Comparison of ENCODE assay signal across 10 mouse cellular contexts in genomic region chr1:74713859-74714730, GRCm38 (mm10). TPM values are rescaled to one million over a fixed set of nuclear protein-coding genes. Genes with fewer than 3 reads are reported as not detected.
A peak's percentile ranks its signal among the peaks of the same experiment; 100 is the strongest.
DNase-seq lines count a peak whose midpoint lies in the region; ATAC-seq and TF ChIP-seq lines count a peak whose summit lies in the region.
"Had no signal": no experiment of that assay in that cellular context is flagged by ENCODE, and none has a peak within 500 bp of the region (broad histone marks: within the 10 kb centered on the region; RNA-seq: fewer than 3 reads in every experiment).

No protein-coding gene starts in this region.

- H3K27ac ChIP-seq in heart, embryonic 15.5 days, result peak overlapping the region; percentile 69
- H3K27ac ChIP-seq in liver, postnatal 0 days (ENCODE audit: low read depth), result peak overlapping the region; percentile 94

- H3K4me3 ChIP-seq in heart, embryonic 15.5 days, result peak overlapping the region; percentile 65
- peak overlapping the region; percentile 60 for H3K4me3 ChIP-seq in liver, postnatal 0 days (ENCODE audit: low read depth, low read length)
- H3K4me3 ChIP-seq: myocyte had no signal

- H3K27me3 ChIP-seq in heart, embryonic 15.5 days, result no peaks in the 10 kb centered on the region
- no peaks in the 10 kb centered on the region for H3K27me3 ChIP-seq in liver, postnatal 0 days (ENCODE audit: insufficient read depth, low read length)

- H3K4me1 ChIP-seq in heart, embryonic 15.5 days (replicated peaks), result peaks cover 6% of the 10 kb centered on the region
- H3K4me1 ChIP-seq in liver, postnatal 0 days (ENCODE audit: insufficient read depth), result peaks cover 3% of the 10 kb centered on the region; the same call in 1 of the 2 replicates

- 19% methylated on average over 12 of the region's 12 CpGs for whole genome bisulfite sequencing in heart, embryonic 15.5 days
- 24% methylated on average over 12 of the region's 12 CpGs for WGBS in liver, postnatal 0 days (ENCODE audit: insufficient replicate concordance)

- no peak for TF ChIP-seq CTCF in liver, postnatal 0 days (IDR thresholded peaks at IDR 0.05; ENCODE audit: low read depth)

- TF ChIP-seq EP300 in liver, postnatal 0 days (IDR thresholded peaks at IDR 0.05; ENCODE audit: low read depth), result no peak

- no peak for ATAC-seq in heart, embryonic 15.5 days (replicated peaks; ENCODE audit: insufficient number of reproducible peaks, insufficient read depth, low FRiP score, low read depth)
- ATAC-seq in liver, postnatal 0 days, result peak; percentile 29

- H3K36me3 ChIP-seq in heart, embryonic 15.5 days, result no peaks in the 10 kb centered on the region
- no peaks in the 10 kb centered on the region for H3K36me3 ChIP-seq in liver, postnatal 0 days (replicated peaks; ENCODE audit: insufficient read depth, low read length)

- peak overlapping the region; percentile 92 for H3K4me2 ChIP-seq in heart, embryonic 15.5 days
- H3K4me2 ChIP-seq in liver, postnatal 0 days (ENCODE audit: low read depth, low read length), result peak overlapping the region; percentile 85

- H3K9me3 ChIP-seq in heart, embryonic 15.5 days (replicated peaks), result no peaks in the 10 kb centered on the region
- H3K9me3 ChIP-seq in liver, postnatal 0 days (ENCODE audit: low read length), result no peaks in the 10 kb centered on the region

- intact Hi-C loops in heart, postnatal 14 days (cut with DNase I), result loop anchor here (5.0 kb wide), 1 partner anchor 48 kb away; no protein-coding TSS in a partner anchor

- peak; percentile 91 for DNase-seq in heart, adult 11 months
- no peak for DNase-seq in heart, postnatal 14 days
- peak; percentile 28 for DNase-seq in Muller cell, postnatal 12 days (ENCODE audit: inconsistent ontology term)
- DNase-seq in liver, postnatal 0 days, result no peak
- DNase-seq in T-cell, adult 2 months (ENCODE audit: low spot score), result no peak
- DNase-seq in spleen, postnatal 14 days (ENCODE audit: low spot score in 2 of 2), result no peak
- DNase-seq in thymus, adult 18-20 months, result no peak

- peak overlapping the region; percentile 76 for H3K9ac ChIP-seq in heart, embryonic 15.5 days
- H3K9ac ChIP-seq in liver, postnatal 0 days (replicated peaks), result peak overlapping the region; percentile 81

RNA-seq across cellular contexts. Expression of gene Cyp27a1, which starts 0.7 kb away (rescaled TPM):
- total RNA-seq in heart, postnatal 14 days (2021), result 10 to 100 TPM; 10.4 to 17.1 TPM
- 10.7 and 12.1 TPM in 2 replicates for polyA plus RNA-seq in heart, embryonic 15.5 days (2015; fragmentation: Nextera tagmentation; extraction: Ambion mirVana)
- polyA plus RNA-seq in liver, postnatal 0 days (2015; fragmentation: Nextera tagmentation; extraction: Ambion mirVana), result 30.0 and 31.5 TPM in 2 replicates

RNA-seq across cellular contexts. Expression of gene Prkag3, which starts 34.9 kb away (rescaled TPM):
- 1 to 10 TPM; 1.2 TPM for total RNA-seq in heart, postnatal 14 days (2021)
- 3.8 and 4.6 TPM in 2 replicates for polyA plus RNA-seq in heart, embryonic 15.5 days (2015; fragmentation: Nextera tagmentation; extraction: Ambion mirVana)
- polyA plus RNA-seq in liver, postnatal 0 days (2015; fragmentation: Nextera tagmentation; extraction: Ambion mirVana), result 0.04 and 0.11 TPM in 2 replicates
- total RNA-seq: common myeloid progenitor, adult 5-6 weeks had no signal

RNA-seq across cellular contexts. Expression of gene Ttll4, which starts 52.5 kb away (rescaled TPM):
- 10 to 100 TPM; 13.8 to 14.7 TPM for total RNA-seq in heart, postnatal 14 days (2021)
- polyA plus RNA-seq in heart, embryonic 15.5 days (2015; fragmentation: Nextera tagmentation; extraction: Ambion mirVana), result 7.3 and 8.3 TPM in 2 replicates
- 2.4 and 2.5 TPM in 2 replicates for polyA plus RNA-seq in liver, postnatal 0 days (2015; fragmentation: Nextera tagmentation; extraction: Ambion mirVana)

RNA-seq across cellular contexts. Expression of gene Wnt6, which starts 57.6 kb away (rescaled TPM):
- under 1 TPM; 0.17 to 0.67 TPM for total RNA-seq in heart, postnatal 14 days (2021)
- 0.13 and 0.57 TPM in 2 replicates for polyA plus RNA-seq in heart, embryonic 15.5 days (2015; fragmentation: Nextera tagmentation; extraction: Ambion mirVana)
- polyA plus RNA-seq in liver, postnatal 0 days (2015; fragmentation: Nextera tagmentation; extraction: Ambion mirVana), result 0.07 and 0.12 TPM in 2 replicates
- total RNA-seq: common myeloid progenitor, adult 5-6 weeks had no signal

Comparison
In these comparisons a context has a peak if more than half of its experiments do, and no peak if none do; other contexts are left out.
1. DNase-seq: peak in heart, adult 11 months (single experiment) and Muller cell, postnatal 12 days (single experiment); none in heart, postnatal 14 days (0 of 2), liver, postnatal 0 days (single experiment), T-cell, adult 2 months (single experiment), spleen, postnatal 14 days (0 of 2) and thymus, adult 18-20 months (0 of 2).